Mouse (Mus musculus) retina, embryonic 14.5 days (tissue): ENCODE measurements around the gene Apopt1.

Experiments used
- DNase-seq: peaks from one replicate; pipeline ENCODE4 v3.0.0-alpha.2; 2015; ENCODE audit warnings: low spot score

The Apopt1 gene

DNA sequence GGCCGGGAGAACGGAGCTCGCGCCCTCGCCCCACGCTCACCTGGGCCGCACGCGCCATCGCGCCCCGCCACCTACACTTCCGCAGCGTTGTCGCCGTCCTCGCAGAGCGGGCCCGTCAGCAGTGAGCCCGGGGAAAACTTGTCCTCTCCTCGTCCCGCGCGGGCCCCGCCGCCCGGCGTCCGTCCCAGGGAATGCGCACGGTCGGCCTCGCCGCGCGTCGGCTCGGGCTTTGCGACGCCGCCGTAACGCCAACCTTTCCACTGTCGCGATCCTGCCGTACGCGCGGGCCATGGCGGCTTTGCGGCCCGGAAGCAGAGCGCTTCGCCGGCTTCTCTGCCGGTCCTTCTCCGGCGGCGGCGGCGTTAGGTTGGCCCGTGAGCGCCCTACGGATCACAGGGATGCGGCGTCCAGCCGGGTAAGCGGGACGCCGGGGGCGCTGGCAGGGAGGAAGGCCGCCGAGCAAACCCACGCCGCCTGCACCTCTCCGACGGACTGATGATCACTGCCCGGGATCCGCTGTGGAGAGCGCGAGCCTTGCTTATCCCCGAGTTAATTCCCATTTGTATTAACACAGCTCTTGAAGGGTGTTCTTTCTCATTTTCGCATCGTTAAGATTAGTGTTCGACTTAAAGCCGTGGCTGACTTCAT is at the start of gene Apopt1, which contains the start of gene Bag5:
TSS of gene Apopt1 (plus strand) at position 258 of the 648 bp plus-strand sequence.
TSS of gene Bag5 (minus strand) at position 254 of the 648 bp plus-strand sequence.
- peak; percentile 93 for DNase-seq

DNA sequence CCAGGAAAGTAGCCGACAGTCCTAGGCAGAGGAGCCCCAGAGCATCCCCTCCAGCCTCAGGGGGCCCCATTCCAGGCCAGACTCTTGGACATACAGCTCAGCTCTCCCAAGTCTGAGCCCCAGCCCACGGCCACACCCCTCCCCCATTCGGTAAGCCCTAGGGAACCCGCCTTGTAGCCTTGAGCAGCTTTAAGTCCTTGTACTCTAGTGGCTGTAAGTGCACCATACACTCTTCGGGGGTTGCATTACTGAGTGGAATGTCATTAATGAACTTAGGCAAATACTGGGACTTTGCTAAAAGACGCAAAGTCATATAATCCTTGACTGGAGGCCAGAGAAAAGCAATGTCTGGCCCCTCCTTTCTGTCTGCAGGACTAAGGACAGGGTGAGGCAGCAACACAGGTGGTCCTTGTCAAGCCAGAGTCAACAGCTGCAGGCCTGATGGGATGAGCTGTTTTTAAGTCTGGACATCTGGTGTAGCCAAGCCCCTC is 48.9 kb upstream of the Apopt1 start:
- peak; percentile 65 for DNase-seq

DNA sequence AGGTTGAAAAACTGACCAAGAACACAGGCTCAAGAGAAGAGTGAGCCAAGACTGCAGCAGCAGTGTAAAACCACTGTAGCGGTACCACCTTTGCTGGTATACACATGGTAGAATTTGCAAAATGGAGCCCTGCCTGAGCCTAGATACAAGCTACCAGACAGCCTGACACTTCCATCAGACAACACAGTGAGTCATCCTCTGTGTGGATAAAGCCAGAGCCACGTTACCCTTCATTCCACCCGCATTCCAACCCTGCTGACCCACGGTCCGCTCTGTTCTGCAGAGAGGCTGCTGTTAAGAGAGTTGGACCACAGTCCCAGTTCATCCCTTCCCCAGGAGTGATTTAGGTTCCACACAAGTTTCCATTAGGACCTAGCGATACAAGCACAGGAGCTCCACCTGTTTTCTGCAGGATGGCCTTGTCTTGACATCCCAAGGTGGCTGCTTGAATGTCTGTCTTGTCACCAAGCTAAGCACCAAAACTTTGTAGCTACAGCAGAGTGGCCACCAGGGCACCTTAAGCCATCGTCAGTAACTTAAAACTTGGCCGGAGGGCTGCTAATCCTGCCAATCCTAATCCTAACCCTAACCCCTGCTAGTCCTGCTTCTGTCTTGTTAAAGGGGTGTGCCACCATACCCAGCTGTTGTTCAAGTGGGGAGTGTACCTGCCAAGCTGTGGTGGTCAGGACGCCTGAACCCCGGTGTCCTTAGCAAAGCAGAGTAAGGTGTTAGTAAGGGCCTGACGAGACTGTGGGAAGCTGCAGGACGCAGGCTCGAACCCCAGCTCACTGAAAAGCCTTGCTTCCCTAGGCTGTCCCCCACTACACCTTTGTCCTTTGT is 47.8 kb upstream of the Apopt1 start:
- no peak for DNase-seq

DNA sequence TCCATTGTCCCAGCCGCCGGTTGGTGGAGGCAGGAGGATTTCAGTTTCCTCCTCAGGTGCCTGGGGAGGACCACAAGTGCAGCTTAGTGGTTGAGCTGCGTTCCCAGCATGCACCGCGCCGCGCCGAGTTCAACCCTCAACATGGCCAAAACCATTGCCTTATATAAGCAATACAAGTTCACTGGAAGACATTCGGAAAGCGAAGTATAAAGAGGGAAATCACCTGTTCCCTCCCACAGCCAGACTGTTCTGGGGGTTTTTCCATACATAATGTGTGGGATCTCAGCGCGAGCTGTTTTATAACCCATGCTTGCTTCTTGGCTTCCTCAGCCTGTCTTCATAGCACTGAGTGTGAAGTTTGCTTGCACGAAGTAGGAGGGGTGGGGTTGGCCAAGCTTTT is 46.7 kb upstream of the Apopt1 start:
- DNase-seq = no peak

DNA sequence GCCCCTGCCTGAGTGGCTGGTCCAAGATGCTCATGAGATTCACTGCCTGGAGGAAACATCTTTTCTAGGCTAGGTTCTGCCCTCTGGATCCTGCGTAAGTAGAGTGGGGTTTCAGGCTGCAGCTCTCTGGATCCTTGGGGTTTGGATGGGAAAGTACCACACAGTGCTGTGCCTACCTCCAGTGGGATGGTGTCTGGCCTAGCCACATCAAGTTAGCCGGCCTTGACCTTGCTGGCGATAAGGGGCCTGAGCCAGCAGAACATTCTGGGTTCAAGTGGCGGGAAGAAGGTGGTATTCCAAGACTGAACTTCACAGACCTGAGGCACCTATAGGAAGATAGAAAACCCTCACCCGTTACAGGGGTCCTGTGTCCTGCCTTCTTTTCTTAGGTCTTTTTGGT is 45.6 kb upstream of the Apopt1 start:
- no peak for DNase-seq

DNA sequence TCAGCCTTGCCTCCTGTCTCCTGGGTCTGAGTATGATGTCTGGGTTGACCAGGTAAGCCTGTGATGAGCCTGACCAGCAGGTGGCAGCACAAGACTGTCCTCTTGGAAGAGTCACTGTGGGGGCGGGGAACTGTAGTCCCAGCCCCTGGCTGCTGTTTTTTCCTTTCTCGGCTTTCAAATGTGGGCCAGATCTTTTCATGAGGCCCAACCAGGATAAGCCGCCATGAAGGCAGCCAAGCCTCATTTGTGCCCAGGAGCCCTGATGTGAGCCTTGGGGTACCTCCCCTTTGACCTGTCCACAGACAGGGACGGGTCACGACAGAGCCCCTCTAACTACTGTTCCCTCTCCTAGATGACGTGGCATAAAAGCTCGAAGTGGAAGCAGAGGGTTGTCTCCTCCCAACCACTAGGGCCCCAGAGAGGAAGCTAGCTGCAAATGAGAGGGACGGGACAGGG is 44.6 kb upstream of the Apopt1 start:
- peak; percentile 99 for DNase-seq

DNA sequence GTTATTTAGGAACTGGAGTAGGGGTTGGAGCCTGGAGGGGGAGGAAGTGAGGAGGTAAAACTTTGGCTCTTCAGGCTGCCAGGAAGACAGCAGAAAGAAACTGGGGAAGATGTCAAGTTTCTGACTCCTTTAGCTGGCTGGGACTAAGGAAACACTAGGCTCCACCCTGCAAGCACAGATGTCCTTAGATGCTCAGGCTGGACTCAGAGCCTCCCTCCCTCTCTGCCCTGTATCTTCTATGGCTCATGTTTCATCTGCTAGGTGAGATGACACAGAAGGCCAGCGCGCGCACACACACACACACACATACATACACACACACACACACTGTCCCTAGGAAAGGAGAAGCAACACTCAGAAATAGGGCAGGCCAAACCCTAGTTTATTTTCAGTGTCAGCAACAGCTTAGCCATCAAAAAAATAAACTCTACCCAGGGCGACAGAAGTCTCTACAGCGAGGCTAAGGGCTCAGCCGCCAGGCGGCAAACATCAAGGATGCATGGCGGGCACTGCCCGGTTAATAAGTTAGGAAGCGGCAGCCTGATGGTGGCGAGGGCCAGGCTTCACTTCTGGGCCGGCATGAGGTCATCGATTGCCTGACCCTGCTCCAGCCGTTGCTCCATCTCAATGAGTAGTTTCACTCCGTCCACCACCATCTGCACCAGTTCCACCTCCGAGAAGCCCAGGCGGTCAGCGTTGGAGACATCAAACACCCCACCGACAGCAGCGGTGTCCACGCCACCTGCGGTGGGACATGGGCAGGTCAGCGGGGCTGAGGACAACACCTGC is 43.9 kb upstream of the Apopt1 start:
- peak; percentile 49 for DNase-seq

DNA sequence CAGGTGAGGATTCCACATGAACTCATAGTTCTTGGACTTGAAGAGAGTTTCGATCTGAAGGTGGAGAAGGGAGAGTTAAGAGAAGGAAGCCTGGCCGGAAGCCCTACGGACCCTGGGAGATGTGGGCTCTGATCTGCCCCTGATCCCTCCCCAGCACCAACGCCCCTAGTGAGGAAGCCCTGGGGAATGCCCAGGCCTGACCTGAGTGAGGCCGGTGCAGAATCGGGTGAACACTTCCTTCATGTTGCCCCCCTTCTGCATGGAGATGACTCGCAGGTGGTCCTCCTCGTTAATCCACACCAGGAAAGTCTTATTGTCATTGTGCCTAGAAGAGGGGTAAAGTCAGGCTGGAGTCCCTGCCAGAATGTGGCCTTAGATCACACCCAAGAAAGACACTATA is 43.1 kb upstream of the Apopt1 start:
- DNase-seq = no peak

DNA sequence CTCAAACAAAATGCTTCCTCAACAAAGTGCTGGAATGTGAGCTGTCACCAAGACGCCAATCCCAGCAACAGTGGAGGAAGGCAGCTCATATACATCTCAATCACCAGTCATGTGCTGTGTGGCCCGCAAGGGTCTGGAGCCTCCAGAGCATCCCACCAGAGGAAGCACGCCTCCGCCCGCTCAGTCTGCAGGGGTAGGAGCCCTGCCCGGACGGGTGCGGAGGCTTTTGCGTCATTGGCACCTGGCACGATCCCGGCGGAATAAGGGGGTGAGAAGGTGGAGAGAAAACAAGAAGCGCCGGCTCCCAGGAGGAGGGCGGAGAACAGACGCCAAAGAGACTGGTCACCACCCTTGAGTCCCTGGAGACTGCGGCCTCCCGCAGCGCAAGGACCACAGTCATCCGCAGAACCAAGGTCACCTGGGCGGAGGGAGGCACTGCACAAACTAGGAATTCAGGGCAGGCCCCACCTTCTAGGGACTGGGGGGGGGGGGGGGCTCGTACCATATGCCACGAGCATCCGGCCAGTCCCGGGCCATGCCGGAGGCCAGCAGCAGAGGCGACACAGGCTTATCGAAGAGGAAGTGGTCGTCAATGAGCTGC is 42.6 kb upstream of the Apopt1 start:
- peak; percentile 45 for DNase-seq

DNA sequence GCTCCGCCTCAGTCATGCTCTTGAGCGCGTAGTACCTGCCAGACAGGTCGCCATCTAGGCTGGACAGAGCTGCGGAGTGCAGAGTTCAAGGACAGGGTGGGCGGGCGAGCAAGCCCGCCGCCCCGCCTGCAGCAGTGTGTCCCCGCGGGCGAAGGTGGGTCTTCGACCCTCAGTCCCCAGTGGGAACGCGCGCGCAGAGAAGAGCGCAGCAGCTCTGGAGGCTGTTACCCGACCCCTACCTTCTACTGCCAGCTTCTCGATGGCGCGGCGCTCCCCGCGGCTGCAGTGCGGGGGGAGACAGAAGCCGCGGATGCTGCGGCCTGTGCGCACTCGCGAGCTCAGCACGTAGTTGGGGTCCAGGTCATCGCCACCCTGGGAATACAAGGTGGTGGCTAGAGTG is 42.1 kb upstream of the Apopt1 start:
- DNase-seq = no peak

DNA sequence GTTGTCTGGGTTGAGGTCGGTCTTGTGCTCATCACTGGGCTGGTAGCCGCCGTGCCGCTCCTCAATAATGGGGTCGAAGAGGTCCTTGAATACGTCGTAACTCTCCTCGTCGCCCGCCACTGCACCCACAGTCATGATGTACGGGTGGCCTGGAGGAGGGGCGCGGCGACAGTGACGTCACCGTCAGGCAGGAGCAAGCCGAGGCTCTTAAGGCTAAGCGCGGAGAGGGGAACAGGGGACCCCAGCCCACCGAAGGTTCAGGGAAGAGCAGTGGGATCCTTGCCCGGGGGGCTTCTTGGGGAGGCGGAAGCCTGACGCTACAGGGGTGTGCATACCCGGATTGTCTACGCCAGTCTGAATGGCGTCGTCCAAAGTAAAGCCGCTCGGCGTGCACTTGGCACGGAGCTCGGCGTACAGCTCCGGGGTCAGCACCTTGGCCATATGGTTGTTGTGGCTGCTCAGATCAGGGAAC is 41.6 kb upstream of the Apopt1 start:
- DNase-seq = peak; percentile 72

DNA sequence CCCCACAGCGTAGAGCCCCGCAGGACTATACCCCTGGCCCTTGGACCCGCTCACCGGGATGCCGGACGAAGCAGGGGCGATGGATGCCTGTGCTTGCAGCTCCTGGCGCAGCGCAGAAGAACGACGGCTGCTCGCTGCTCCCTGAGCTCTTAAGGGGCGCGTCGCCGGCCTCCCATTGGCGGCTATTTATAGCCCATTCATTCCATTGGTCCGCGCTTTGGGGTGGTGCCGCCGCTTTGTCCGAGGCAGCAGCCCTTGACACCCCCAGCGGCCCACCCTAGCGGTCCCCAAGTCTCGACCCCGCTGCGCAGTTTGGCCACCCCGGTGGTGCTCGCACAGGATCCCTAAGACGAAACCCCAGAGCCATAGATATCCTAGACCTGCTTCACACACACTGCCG is 40.9 kb upstream of the Apopt1 start, which contains the start of gene Ckb:
TSS of gene Ckb (minus strand) at position 163 of the 400 bp plus-strand sequence.
- peak; percentile 96 for DNase-seq

DNA sequence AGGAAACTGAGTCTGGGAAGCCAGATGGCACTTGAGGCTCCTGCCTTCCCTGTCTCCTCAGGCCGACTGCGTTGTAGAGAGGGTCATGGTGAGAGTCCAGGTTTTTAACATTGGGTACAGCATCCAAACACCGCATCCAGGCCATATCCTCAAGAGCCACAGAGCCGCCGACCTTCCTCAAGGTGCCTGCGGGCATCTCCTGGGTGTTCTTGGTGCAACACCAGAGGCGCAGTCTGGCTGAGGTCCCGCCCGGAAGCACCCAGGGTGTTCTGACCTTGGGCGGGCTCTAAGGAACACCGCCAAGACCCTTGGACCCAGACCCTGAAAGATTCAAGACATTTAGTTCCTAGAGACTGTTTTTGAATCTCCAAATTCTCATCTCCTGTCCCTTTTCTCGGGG is 40.5 kb upstream of the Apopt1 start:
- no peak for DNase-seq

DNA sequence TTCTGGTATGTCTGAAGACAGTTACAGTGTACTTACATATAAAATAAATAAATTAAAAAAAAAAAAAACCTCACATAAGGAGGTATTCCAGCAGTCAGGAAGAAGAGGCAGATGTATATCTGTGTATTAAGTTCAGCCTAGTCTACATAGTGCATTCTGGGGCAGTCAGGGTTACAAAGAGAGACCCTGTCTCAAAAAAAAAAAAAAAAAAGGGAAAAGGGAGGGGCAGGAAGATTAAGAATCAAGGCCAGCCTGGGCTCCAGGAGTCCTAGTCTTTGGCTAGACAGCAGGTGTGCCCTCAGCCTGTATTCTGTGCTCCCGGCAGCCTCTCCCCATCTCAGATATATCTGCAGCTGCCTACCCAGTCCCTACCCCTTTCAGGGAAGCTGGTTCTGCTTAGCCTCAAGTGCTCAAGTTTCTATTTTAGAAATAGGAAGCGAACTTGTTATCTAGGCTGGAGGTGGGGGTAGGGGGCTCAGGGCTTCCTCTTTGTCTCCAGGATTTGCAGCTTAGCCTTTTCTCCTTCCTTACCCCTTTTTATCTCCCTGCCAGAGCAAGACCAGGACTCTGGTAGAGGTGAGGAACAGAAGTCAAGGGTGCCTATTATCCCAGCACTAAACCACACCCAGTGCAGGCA is 38.1 kb upstream of the Apopt1 start:
- no peak for DNase-seq

DNA sequence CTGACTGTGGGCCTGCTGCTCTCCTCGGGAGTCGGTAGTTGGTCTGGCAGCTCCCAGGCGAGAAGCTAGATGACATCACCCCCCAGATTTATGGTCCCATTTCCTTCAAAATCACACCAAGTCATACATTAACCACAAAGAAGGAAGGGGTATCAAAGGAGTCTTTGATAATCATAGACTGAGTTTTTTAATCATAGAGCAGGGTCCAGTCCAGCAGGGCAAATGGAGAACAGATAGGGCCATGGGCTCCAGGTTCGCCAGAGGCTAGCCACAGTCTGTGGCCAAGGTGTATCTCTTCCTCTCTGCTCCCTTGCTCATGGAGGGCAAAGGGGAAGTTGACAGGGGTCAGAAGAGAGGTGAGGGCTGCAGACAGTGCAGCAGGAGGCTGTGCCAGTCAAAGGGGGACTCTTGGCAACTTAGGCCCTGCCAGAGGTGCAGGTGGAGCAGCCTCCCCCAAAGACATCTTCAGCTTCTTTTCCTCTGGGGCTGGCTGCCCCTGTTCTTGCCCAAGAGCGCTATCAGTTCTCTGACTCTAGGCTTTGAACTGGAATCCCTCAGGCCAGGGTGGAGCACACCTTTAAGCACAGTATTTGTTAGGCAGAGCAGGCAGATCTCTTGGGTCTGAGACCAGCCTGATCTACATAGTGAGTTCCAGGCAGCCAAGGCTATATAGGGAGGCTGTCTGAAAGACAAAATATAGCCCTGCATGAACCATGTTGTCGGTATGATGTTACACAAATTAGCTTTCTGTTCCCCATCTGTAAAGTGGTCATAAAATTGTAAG is 37.1 kb upstream of the Apopt1 start:
- DNase-seq = no peak

DNA sequence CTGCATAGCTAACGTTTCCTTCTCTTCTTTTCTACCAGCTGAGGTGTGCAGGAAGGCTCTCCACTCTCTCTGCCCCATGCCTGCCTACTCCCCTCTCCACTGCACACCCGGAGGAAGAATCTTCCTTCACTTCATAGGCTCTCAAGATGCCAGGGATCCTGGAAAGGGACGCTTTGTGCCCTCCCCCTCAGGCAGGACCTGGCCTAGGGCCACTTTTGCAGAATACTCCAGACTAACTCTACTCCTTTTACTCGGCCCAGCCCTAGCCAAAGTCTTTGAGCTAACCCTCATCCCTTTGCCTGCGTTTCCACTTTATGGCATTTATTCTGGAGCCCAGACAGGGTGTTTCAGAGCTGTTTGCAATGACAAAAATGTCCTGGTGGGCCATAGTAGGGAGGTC is 35.6 kb upstream of the Apopt1 start:
- no peak for DNase-seq

DNA sequence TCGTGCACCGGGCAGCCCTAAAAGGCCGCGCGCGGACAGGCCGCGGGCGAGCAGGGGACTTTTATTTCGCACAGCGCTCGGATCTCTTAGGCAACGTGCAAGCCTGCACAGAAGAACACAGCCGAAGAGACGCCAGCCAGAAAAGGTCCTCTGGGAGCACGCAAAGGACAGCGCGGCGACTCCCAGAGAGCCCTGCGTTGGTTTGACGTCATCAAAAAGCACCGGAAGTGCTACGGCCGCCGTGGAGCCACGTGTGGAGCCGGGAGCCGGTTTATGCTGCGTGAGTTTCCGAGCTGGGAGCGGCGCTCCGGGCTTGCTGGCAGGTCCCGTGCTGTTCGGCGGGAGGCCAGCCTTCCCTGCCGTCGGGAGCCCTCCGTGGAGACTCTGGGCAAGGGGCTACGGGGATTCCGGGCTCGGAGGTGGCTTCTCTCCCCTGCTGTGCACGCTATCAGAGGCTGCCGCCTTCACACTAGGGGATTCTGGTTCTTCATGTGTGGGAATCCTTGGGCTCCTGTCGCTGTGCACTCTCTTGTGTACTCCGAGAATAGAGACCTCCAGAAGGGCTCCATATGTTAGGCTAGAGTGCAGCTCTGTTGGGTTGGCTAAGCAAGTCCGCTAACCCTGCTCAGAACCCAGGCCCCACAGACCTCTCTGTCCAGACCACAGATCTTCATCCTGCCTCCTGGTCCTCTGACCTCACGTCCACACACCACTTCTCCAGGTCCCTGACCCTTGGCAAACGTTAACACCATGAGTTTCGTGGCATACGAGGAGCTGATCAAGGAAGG is 35.0 kb upstream of the Apopt1 start, which contains the start of gene Trmt61a:
TSS of gene Trmt61a (plus strand) at position 224 of the 788 bp plus-strand sequence.
- peak; percentile 97 for DNase-seq

DNA sequence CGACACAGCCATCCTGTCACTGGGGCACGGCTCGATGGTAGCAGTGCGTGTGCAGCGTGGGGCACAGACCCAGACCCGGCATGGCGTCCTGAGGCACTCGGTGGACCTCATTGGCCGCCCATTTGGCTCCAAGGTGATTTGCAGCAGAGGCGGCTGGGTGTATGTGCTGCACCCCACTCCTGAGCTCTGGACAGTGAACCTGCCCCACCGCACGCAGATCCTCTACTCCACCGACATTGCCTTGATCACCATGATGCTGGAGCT is 34.5 kb upstream of the Apopt1 start:
- DNase-seq = no peak

DNA sequence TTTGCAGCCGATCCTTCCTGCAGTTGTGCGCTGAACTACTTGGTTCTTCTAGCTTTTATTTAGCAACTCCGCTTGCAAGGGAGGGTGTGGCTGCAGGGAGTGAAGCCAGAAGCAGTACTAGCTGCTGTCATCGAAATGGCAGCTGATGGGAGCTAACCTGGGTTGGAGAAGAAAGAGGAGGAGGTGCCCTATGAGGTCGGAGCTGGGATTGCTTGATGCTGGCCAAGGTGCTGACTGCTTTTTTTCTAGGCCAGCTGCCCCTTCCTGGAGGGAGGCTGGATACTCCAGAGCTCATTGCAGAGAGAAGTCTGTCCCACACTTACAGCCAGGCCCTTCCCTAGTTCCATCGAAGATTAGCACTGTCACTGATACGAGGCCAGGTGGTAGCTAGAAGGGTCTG is 34.1 kb upstream of the Apopt1 start:
- no peak for DNase-seq

DNA sequence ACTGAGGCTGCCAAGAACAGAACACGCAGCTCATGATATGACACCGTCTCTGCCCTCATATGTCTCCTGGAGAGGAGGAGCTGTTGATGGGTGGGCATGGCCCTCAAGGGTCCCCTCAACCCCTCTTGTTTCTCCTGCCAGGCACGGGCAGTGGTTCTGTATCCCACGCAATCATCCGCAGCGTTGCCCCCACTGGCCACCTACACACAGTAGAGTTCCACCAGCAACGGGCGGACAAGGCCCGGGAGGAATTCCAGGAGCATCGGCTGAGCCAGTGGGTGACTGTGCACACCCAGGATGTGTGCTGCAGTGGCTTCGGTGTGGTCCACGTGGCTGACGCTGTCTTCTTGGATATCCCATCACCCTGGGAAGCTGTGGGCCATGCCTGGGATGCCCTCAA is 32.4 kb upstream of the Apopt1 start:
- no peak for DNase-seq
